Mouse (Mus musculus): ENCODE measurements around the gene Arfgap3. TPM values are rescaled to one million over a fixed set of nuclear protein-coding genes. Genes with fewer than 3 reads are reported as not detected.
"Not testable (repeated sequence)": the region's sequence is repeated elsewhere in the genome, so short reads cannot be mapped to it uniquely, and the experiment has no call there.

Gene Arfgap3
- polyA plus RNA-seq, 1 experiment, result 45.3 TPM

GRCm38 (mm10) chr15:83273017-83273416 lies 77.0 kb downstream of the Arfgap3 start:
- Histone ChIP-seq H3K27me3 (ENCODE audit: control insufficient read depth, insufficient read depth, insufficient read length) (no peaks in the 10 kb centered on the region), H3ac (ENCODE audit: control insufficient read depth, insufficient read length) (no peak overlapping the region), H3K4me3 (no peak overlapping the region), H3K36me3 (ENCODE audit: control insufficient read depth, insufficient read depth) (no peaks in the 10 kb centered on the region), H3K4me2 (ENCODE audit: low read depth) (no peak overlapping the region), H3K79me2 (ENCODE audit: control insufficient read depth, insufficient read depth) (no peaks in the 10 kb centered on the region)
- TF ChIP-seq SRF (IDR thresholded peaks at IDR 0.05; ENCODE audit: control insufficient read depth, insufficient read length, low read depth) (no peak), MYOD1 (IDR thresholded peaks at IDR 0.05; ENCODE audit: control insufficient read depth in 1 of 3, insufficient read length in 2 of 3, low read depth in 2 of 3) (peak in 2 of 3 experiments; percentile 80 to 91), CEBPB (IDR thresholded peaks at IDR 0.05; ENCODE audit: insufficient read depth, poor library complexity, severe bottlenecking) (no peak), POLR2AphosphoS2 (IDR thresholded peaks at IDR 0.05; ENCODE audit: insufficient read length, low read depth) (no peak), POLR2A (IDR thresholded peaks at IDR 0.05; ENCODE audit: insufficient read length, low read depth) (no peak), REST (IDR thresholded peaks at IDR 0.05; ENCODE audit: insufficient read depth, insufficient read length) (no peak), MYOG (IDR thresholded peaks at IDR 0.05; ENCODE audit: control insufficient read depth in 1 of 3, insufficient read depth in 1 of 3, insufficient read length in 2 of 3, low read depth in 2 of 3) (peak; percentile 4 to 82 (median 42)), MAX (IDR thresholded peaks at IDR 0.05; ENCODE audit: low read depth) (no peak)

DNA sequence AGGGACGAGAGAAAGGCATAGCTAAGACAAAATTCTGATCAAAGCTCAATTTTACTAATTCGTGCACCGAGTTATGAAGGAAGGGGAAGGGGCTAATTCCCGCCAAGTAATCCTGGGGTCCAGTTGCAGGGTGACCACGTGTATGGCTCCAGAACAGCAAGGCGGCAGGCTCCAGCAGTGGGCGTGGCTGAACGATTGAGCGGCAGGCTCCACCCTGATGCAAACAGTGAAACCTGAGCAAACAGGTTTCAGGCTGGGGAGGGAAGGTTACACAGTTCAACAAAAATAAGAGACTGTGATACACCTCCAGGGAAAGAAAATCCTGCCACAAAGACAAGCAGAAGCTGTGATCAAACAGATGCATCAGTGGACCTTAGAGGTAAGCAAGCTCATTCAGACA lies 78.8 kb downstream of the Arfgap3 start:
- H3K36me3 ChIP-seq (ENCODE audit: control insufficient read depth, insufficient read depth); H3K79me2 ChIP-seq (ENCODE audit: control insufficient read depth, insufficient read depth); H3K4me3 ChIP-seq; H3K4me2 ChIP-seq (ENCODE audit: low read depth); H3K27me3 ChIP-seq (ENCODE audit: control insufficient read depth, insufficient read depth, insufficient read length); H3ac ChIP-seq (ENCODE audit: control insufficient read depth, insufficient read length): not testable (repeated sequence)

GRCm38 (mm10) chr15:83269985-83270384 lies 80.1 kb downstream of the Arfgap3 start:
- H3K4me3 ChIP-seq; H3ac ChIP-seq (ENCODE audit: control insufficient read depth, insufficient read length); H3K27me3 ChIP-seq (ENCODE audit: control insufficient read depth, insufficient read depth, insufficient read length); H3K4me2 ChIP-seq (ENCODE audit: low read depth); H3K79me2 ChIP-seq (ENCODE audit: control insufficient read depth, insufficient read depth); H3K36me3 ChIP-seq (ENCODE audit: control insufficient read depth, insufficient read depth): not testable (repeated sequence)

- H3K4me3 ChIP-seq; H3K79me2 ChIP-seq (ENCODE audit: control insufficient read depth, insufficient read depth); H3ac ChIP-seq (ENCODE audit: control insufficient read depth, insufficient read length); H3K36me3 ChIP-seq (ENCODE audit: control insufficient read depth, insufficient read depth); H3K27me3 ChIP-seq (ENCODE audit: control insufficient read depth, insufficient read depth, insufficient read length): not testable (repeated sequence)
- H3K4me2 ChIP-seq (ENCODE audit: low read depth), result peak overlapping the region; percentile 76
These were observed 81.6 kb downstream of the Arfgap3 start for GRCm38 (mm10) chr15:83268428-83268827.

DNA sequence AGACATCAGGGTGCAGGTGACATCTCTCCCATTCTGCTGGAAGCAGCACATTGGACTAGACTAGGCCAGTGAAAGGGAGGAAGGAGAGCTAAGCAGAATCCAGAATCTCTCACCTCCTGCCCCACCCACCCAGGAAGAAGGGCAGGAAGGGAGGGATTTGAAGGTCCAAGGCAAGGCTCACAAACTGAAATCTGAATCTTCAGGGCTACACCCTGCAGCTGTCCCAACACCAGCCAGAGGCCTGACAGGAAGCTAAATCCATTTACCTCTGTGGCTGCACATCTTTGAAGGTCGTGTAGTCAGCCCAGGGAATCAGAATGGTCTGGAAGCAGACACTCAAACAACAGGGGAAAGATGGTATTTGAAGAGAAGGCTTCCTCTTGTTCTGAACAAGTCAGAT lies 84.8 kb downstream of the Arfgap3 start:
- H3K27me3 ChIP-seq (ENCODE audit: control insufficient read depth, insufficient read depth, insufficient read length), result no peaks in the 10 kb centered on the region
- H3K36me3 ChIP-seq (ENCODE audit: control insufficient read depth, insufficient read depth), result no peaks in the 10 kb centered on the region
- H3K4me3 ChIP-seq, result no peak overlapping the region
- TF ChIP-seq MYOD1 (IDR thresholded peaks at IDR 0.05; ENCODE audit: control insufficient read depth in 1 of 3, insufficient read length in 2 of 3, low read depth in 2 of 3) (peak; percentile 33 to 89 (median 50)), POLR2AphosphoS2 (IDR thresholded peaks at IDR 0.05; ENCODE audit: insufficient read length, low read depth) (no peak), MYOG (IDR thresholded peaks at IDR 0.05; ENCODE audit: control insufficient read depth in 1 of 3, insufficient read depth in 1 of 3, insufficient read length in 2 of 3, low read depth in 2 of 3) (peak in 2 of 3 experiments; percentile 45 to 73)
- H3K4me2 ChIP-seq (ENCODE audit: low read depth), result peak overlapping the region; percentile 9
- no peak overlapping the region for H3ac ChIP-seq (ENCODE audit: control insufficient read depth, insufficient read length)
- no peaks in the 10 kb centered on the region for H3K79me2 ChIP-seq (ENCODE audit: control insufficient read depth, insufficient read depth)

DNA sequence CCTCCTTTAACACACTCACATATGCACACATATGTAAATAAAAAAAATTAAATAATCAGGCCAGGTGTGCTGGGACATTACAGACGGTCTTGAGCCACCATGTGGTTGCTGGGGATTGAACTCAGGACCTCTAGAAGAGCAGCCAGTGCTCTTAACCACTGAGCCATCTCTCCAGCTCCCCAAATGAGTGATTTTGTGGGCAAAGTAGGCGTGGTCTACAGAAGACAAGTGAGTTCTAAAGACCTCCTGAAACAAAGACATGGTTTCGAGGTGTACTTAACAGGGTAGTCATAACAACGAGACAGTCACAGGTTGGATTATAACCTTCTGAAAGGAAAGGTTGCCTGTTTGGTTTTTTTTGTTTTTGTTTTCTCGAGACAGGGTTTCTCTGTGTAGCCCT lies 86.6 kb downstream of the Arfgap3 start:
- no peaks in the 10 kb centered on the region for H3K79me2 ChIP-seq (ENCODE audit: control insufficient read depth, insufficient read depth)
- TF ChIP-seq POLR2AphosphoS2 (IDR thresholded peaks at IDR 0.05; ENCODE audit: insufficient read length, low read depth), result no peak
- TF ChIP-seq POLR2A (IDR thresholded peaks at IDR 0.05; ENCODE audit: insufficient read length, low read depth), result no peak
- no peak for TF ChIP-seq TCF3 (IDR thresholded peaks at IDR 0.05; ENCODE audit: insufficient read length, low read depth)
- TF ChIP-seq E2F4 (IDR thresholded peaks at IDR 0.05; ENCODE audit: insufficient read depth), result no peak
- TF ChIP-seq TCF12 (IDR thresholded peaks at IDR 0.05; ENCODE audit: insufficient read depth, poor library complexity, severe bottlenecking), result no peak
- no peak for TF ChIP-seq SRF (IDR thresholded peaks at IDR 0.05; ENCODE audit: control insufficient read depth, insufficient read length, low read depth)
- no peak for TF ChIP-seq CEBPB (IDR thresholded peaks at IDR 0.05; ENCODE audit: insufficient read depth, poor library complexity, severe bottlenecking)
- no peak for TF ChIP-seq MYOG (IDR thresholded peaks at IDR 0.05; ENCODE audit: control insufficient read depth in 1 of 3, insufficient read depth in 1 of 3, insufficient read length in 2 of 3, low read depth in 2 of 3)
- no peak for TF ChIP-seq REST (IDR thresholded peaks at IDR 0.05; ENCODE audit: insufficient read depth, insufficient read length)
- TF ChIP-seq USF1 (IDR thresholded peaks at IDR 0.05; ENCODE audit: low read depth), result no peak
- TF ChIP-seq MYOD1 (IDR thresholded peaks at IDR 0.05; ENCODE audit: control insufficient read depth in 1 of 3, insufficient read length in 2 of 3, low read depth in 2 of 3), result no peak
- no peak for TF ChIP-seq MAX (IDR thresholded peaks at IDR 0.05; ENCODE audit: low read depth)

More for the DNA sequence above, 86.6 kb downstream of the Arfgap3 start:
- no peak overlapping the region for H3ac ChIP-seq (ENCODE audit: control insufficient read depth, insufficient read length)
- H3K4me2 ChIP-seq (ENCODE audit: low read depth), result no peak overlapping the region
- no peaks in the 10 kb centered on the region for H3K36me3 ChIP-seq (ENCODE audit: control insufficient read depth, insufficient read depth)
- H3K4me3 ChIP-seq, result no peak overlapping the region
- no peaks in the 10 kb centered on the region for H3K27me3 ChIP-seq (ENCODE audit: control insufficient read depth, insufficient read depth, insufficient read length)
